Mouse (Mus musculus): ENCODE measurements around the gene 6430550D23Rik.
A peak's percentile ranks its signal among the peaks of the same experiment; 100 is the strongest.

The 6430550D23Rik gene

DNA sequence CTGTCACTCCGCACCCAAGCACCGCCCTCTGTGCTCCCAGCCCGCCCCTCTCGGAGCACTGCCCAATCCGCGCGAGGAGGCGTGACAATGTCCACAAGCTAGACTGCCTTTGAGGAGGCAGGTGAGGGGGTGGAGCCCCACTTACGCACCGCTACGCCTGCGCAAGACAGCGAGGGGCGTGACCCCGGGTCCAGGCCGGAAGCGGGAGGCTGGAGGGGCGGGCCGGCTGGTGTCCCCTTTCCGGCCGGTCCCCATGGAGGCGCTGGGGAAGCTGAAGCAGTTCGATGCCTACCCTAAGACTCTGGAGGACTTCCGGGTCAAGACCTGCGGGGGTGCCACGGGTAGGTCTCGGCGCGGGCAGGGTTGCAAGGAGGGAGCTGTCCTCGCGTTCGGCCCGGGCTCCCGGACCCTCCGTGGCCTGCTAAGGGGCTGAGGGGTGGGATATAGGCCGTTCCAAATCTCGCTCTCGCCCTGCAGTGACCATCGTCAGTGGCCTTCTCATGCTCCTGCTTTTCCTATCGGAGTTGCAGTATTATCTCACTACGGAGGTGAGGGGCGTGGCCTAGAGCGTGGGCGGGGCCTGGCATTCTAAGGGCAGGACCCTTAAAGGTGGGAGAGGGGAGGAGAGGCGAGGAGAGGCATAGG is at the start of gene 6430550D23Rik, which contains the start of gene Ergic3:
TSS of gene 6430550D23Rik (minus strand) at position 90 of the 645 bp plus-strand sequence.
TSS of gene Ergic3 (plus strand) at position 158 of the 645 bp plus-strand sequence.
- peak; percentile 99 for DNase-seq (ENCODE audit: low read depth, low spot score)

GRCm38 (mm10) chr2:156052816-156053215 is 45.0 kb upstream of the 6430550D23Rik start, which contains the start of gene Fer1l4:
TSS of gene Fer1l4 (minus strand) at chr2:156052947.
- no peak for DNase-seq (ENCODE audit: low read depth, low spot score)

GRCm38 (mm10) chr2:156047929-156048328 is 40.2 kb upstream of the 6430550D23Rik start:
- DNase-seq (ENCODE audit: low read depth, low spot score): peak; percentile 72

DNA sequence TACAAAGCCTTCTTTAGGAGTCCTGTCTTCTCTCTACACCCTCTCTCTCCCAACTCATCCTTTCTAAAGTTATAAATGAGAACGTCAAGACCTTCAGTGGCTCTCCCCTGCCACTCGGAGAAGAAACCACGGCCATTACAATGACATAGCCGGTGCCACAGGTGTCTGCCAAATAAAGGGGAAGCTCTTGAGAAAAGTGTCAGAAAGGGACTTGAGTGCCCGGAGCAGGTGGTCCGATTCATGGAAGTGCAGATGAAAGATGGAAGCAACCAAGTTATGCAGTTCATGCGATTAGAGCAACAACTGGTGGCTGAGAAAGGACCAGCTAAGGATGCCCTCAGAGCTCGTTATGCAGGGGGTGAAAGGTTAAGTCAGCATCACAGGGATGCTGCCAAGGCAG is 35.1 kb upstream of the 6430550D23Rik start:
- no peak for DNase-seq (ENCODE audit: low read depth, low spot score)

GRCm38 (mm10) chr2:156039390-156039789 is 31.6 kb upstream of the 6430550D23Rik start:
- no peak for DNase-seq (ENCODE audit: low read depth, low spot score)

DNA sequence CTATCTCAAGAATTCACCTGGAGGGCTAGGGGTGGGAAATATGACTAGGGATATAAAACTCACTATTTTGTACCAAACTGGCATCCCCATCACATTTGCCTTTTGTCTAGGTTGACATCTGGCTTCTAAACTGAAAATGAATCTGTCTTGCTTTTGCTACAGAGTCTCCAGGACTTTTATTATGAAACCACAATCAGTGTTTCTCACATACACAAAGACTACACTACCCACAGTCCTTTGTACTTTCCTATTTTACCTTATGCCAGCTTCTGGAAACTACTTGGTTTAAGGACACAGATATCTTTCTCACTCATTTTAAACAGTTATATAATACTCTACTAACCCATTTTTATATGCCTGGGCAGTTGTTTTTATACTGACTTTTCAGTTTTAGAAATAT is 17.7 kb upstream of the 6430550D23Rik start:
- peak; percentile 48 for DNase-seq (ENCODE audit: low read depth, low spot score)

DNA sequence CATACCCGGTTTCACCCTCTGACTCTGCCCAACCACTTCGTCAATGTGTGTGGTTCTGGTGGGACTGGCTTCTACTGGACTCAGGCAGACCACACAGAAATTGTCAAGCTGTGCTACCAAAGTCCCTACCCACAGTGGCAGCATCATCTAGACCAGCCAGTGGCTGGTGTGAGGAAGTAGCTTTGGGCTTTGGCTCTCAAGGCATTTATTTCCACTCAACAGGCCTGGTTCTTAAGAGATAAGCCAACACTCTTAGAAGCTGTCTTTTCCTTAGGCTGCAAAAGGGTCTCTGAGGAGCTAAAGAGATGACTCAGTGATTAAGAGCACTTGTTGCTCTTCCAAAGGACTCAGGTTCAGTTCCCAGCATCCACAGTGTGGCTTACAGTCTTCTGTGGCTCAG is 14.0 kb upstream of the 6430550D23Rik start:
- DNase-seq (ENCODE audit: low read depth, low spot score): no peak

- DNase-seq (ENCODE audit: low read depth, low spot score): no peak
Observed at GRCm38 (mm10) chr2:156021219-156021618, 13.4 kb upstream of the 6430550D23Rik start.

GRCm38 (mm10) chr2:156018106-156018505 is 10.3 kb upstream of the 6430550D23Rik start:
- DNase-seq (ENCODE audit: low read depth, low spot score): no peak

DNA sequence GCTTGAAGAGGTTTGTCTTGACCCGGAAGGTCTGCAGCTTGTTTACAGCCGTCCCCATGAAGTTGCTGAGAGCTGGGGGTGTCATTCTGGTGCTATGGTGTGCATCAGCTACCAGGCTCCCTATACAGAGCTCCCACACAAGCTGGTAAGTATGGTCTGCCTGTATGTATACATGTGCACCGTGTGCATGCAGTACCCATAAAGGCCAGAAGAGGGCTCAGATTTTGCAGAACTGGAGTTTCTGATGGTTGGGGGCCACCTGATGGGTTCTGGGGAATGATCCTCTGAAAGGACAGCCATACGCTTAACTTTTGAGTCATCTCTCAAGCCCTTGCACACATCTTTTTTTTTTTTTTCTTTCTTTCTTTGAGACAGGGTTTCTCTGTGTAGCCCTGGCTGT is 2.4 kb downstream of the 6430550D23Rik start:
- DNase-seq (ENCODE audit: low read depth, low spot score): peak; percentile 85

DNA sequence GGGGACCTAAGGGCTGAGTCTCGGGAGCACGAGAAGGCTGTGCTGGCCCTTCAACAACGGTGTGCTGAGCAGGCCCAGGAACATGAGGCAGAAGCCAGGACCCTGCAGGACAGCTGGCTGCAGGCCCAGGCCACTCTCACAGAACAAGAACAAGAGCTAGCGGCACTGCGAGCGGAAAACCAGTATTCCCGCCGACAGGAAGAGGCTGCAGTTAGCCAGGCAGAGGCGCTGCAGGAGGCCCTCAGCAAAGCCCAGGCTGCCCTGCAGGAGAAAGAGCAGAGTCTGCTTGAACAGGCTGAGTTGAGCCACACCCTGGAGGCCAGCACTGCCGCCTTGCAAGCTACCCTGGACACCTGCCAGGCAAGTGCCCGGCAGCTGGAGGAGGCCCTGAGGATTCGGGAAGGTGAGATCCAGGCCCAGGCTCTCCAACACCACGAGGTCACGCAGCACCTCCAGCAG is 15.9 kb downstream of the 6430550D23Rik start:
- DNase-seq (ENCODE audit: low read depth, low spot score): peak; percentile 75

DNA sequence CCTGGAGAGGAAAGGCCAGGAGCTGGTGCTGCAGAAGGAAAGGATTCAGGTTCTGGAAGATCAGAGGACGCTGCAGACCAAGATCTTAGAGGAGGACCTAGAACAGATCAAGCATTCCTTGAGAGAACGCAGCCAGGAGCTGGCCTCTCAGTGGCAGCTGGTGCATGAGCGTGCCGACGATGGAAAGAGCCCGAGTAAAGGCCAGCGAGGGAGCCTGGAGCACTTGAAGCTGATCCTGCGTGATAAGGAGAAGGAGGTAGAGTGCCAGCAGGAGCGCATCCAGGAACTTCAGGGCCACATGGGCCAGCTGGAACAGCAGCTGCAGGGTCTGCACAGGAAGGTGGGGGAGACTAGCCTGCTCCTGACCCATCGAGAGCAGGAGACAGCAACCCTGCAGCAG is 16.6 kb downstream of the 6430550D23Rik start:
- DNase-seq (ENCODE audit: low read depth, low spot score): no peak

DNA sequence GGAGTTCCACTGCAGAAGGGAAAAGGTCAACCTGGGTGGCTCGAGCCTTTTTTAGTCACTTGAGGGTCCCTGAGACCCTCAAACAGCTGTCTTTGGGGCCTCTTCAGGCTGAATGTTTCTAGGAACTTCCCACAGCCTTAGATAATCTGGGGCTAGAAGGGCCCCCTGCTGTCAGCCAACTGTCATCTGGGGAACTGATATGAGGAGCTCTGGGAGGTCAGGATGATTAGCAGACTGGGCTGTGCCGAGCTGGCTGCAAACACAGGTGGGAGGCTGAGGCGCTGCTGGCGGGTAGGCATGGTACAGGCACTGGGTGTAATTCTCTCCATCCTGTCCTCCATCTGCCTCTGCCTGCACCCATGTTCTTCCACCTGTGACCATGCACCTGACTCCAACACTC is 18.7 kb downstream of the 6430550D23Rik start:
- no peak for DNase-seq (ENCODE audit: low read depth, low spot score)

DNA sequence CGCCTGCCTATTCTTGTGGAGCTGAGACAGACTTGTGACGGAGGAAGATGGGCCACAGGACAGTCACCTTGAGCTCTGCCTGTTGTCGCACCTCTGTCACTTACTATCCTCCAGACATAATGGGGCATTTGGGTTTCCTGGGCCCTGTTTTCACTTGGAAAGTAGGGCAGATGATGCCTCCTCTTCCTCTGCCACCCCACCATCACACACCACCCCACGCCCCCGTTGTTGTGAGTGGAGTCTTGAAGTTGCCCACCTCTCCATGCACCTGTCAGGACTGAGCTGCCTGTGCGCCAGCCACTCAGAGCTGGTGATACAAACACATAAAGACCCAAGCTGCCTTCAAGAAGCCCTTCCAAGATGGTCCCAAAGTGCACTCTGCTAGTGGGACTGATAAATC is 20.6 kb downstream of the 6430550D23Rik start:
- DNase-seq (ENCODE audit: low read depth, low spot score): no peak

DNA sequence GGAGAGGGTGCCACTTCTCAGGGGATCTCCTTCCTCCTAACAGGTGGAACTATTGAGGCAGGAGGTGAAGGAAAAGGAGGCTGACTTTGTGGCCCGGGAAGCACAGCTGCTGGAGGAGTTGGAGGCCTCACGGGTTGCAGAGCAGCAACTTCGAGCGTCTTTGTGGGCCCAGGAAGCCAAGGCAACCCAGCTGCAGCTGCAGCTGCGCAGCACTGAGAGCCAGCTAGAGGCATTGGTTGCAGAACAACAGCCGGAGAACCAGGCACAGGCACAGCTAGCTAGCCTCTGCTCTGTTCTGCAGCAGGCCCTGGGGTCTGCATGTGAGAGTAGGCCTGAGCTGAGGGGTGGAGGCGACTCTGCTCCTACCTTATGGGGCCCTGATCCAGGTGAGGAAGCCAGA is 22.0 kb downstream of the 6430550D23Rik start:
- DNase-seq (ENCODE audit: low read depth, low spot score): no peak

DNA sequence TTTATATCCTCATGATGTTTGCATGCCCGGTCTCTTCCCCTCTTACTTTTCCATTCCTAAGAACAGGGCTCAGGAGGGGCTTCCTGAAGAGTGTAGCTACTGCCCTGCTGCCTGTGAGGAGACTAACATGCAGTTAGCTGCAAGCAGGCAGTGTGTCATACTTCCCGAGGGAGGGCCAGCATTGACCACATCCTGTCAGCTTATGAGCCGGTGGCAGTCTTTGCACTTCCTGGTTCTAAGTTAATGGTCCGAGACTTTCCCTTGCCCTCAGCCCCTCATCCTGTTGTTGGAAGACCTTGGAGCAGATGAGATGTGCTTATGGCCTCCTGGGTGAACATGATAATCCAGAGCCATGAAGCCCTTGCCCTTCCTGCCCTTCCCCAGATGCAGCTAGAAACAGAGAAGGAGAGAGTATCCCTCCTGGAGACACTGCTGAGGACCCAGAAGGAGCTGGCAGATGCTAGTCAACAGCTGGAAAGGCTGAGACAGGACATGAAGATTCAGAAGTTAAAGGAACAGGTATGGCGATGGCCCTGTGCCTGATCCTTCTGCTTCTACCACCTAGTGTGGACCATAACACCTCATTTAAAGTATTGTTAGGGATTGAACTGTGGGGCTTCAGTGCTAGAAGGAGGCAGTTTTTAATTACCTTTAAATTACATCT is 28.3 kb downstream of the 6430550D23Rik start:
- DNase-seq (ENCODE audit: low read depth, low spot score): no peak

- DNase-seq (ENCODE audit: low read depth, low spot score): peak; percentile 23
Observed at GRCm38 (mm10) chr2:155974087-155974731, 33.6 kb downstream of the 6430550D23Rik start.

GRCm38 (mm10) chr2:155973348-155973747 is 34.4 kb downstream of the 6430550D23Rik start:
- no peak for DNase-seq (ENCODE audit: low read depth, low spot score)

DNA sequence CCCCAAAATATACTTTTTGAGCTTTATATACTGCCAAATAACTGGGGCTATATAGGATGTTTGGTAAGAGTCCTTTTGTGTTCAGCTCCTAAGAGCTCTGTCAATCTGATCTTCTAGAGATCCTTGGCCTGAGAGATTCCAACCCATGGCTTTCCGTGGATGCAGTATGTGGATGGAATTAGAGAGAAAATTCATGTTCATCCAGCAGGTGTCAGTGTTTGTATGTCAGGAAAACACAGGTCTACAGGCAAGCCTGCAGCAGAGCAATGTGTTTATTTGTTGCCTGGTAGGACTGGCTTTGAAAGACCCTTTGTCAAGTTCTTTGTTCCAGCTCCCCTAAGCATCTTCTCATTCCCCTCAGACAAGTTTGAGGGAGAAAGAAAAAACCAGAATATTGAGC is 44.8 kb downstream of the 6430550D23Rik start:
- DNase-seq (ENCODE audit: low read depth, low spot score): no peak

DNA sequence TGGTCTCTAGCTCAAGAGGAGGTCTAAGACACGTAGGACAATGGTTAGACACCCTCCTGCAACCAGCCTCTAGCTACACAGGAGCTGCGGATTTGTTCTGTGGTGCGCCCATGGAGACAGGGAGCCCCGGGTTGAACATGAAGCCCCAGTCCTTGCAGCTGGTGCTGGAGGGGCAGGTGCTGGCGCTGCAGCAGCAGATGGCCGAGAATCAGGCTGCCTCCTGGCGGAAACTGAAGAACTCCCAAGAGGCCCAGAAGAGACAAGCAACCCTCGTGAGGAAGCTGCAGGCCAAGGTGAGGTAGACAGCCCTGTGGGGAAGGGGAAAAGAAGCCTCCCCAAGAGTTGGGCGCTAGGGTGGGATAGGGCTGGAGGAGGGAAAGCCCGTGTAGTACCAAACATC is 45.9 kb downstream of the 6430550D23Rik start:
- DNase-seq (ENCODE audit: low read depth, low spot score): no peak

DNA sequence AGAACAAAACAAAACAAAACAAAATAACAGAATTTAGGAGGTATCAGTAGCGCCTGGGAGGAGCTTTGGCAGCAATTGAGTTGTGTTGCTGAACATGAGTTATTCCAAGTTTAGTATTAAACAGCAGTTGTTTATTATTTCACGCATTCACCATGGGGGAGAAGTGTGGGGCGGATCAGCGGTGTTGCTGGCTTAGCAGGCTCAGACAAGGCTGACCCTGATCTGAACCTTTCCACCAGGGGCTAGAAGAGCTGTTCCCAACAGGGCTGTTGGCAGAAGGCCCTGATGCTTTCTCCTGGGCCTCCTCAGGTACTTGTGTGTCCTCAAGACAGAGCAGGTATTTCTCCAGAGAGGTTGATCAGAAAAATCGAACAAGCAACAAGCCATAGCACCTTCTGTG is 47.8 kb downstream of the 6430550D23Rik start:
- DNase-seq (ENCODE audit: low read depth, low spot score): no peak
